Mouse (Mus musculus) layer of hippocampus, postnatal 10 days (tissue): ENCODE measurements around the gene Chchd3. TPM values are rescaled to one million over a fixed set of nuclear protein-coding genes. Genes with fewer than 3 reads are reported as not detected.

Source experiments
- DNase-seq, 2 experiments: peaks; one replicate each; pipeline ENCODE4 v3.0.0; 2021; ENCODE audit warnings: low spot score in 2 of 2
- total RNA-seq, 2 experiments: library from RNA; stranded (reverse); gene quantifications; 2 replicates each; pipeline ENCODE4 v1.2.3; 2021

Gene Chchd3
- total RNA-seq, 2 experiments from 2014 or later, result 94.5 to 111 TPM

DNA sequence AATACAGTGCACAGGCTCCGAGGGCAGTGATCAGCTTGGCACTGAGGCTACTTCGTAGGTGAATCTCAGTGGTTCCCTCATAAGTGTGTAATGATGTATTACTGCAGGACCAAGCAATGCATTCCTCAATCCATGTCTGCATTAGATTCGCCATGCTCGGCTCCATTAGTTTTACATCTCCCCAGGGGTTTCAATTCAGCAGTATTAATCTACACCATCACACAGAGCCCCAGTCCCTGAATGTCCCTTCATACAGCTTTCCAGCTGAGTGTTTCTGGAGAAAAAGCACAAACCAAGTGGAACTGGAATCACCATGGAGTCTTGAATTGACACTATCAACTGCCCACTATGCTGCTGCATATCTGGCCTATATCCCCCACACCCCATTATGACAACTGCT is 241.1 kb downstream of the Chchd3 start:
- DNase-seq, result no peak

- no peak for DNase-seq
Observed at GRCm38 (mm10) chr6:32808796-32809195, 251.3 kb downstream of the Chchd3 start.

DNA sequence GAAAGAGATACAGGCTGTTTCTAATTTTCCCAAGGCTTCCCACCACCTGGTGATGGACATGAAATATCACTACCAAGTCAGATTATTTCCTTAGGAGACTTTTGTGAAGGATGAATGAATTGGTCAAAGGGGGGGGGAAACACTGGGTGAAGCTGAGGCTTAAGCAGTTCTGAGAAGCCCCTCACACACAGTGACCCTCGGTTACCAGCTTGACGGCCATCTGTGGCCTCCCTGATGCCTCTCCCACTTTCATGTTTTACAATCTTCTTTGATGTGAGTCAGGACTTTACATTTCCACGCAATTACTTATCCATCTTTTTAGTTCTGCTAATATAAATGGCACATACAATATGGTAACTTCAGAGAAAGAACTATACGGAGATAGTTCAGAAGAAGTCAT is 252.3 kb downstream of the Chchd3 start:
- DNase-seq, result no peak

DNA sequence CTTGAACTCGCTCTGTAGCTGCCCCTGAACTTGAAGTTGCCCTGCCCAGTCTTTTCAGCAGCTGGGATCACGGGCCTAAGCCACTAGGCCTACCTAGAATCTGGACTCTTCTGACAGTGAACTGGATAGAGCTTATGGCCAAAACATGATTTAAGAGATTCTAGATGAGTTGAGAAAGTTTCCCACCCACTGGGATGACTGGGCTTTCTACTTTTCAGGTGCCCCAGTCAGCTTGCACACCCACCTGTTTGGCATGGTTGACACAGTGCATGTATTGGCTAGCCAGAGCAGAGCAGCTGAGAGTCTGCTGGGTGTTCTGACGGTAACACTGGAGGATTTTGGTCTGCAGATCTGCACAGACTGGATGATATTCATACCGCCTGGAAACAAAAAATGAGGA is 256.4 kb downstream of the Chchd3 start:
- DNase-seq, result no peak

- DNase-seq, result no peak
Observed at GRCm38 (mm10) chr6:32801776-32802175, 258.3 kb downstream of the Chchd3 start.

DNA sequence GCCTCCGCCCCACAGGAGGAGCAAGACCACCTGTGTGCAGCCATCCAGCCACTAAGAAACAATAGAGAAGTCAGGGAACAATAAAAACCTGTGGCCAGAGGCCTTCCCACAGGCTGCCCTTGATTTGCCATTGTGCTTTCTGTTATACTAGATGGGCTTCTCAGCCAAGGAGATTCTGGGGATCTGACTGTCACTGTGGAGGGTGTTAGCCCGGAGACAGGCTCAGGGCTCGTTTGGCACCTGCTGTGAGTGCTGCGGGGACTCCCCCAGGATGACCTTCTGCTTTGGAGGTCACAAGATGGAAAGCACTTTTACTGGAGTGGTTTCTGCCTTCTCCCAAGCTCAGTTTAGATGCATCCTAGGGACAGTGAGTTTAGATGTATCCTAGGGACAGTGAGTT is 262.5 kb downstream of the Chchd3 start:
- no peak for DNase-seq

GRCm38 (mm10) chr6:32795653-32796500 is 264.2 kb downstream of the Chchd3 start:
- no peak for DNase-seq

DNA sequence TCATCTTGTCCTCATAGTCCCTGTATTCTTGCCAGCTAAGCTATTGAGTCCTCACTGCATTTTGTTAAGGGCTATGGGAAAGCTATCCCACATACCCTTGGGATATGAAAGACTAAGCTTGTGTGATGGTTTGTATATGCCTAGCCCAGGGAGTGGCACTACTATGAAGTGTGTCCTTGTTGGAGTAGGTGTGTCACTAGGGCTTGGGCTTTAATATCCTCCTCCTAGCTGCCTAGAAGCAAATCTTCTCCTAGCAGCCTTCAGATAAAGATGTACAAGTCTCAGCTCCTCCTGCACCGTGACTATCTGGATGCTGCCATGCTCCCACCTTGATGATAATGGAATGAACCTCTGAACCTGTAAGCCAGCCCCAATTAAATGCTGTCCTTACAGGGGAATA is 266.5 kb downstream of the Chchd3 start:
- DNase-seq, result no peak

DNA sequence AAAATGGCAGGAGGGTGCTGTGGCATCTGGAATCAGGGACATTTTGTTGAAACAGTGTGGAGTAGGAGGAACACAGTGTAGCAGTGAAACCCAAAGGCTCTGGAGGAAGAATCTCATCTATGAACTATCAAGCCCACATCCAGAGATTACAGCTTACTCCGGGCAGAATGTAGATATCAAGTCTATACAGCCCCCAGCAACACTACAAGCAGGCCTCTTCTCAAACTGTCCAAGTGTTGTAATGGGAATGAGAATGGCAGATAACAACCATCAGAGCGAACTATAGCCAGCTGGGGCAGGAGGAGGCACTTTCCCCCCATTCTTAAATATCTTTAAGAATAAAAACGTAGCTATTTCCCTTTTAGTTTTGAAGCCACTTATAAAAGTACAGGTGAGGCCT is 266.9 kb downstream of the Chchd3 start:
- DNase-seq, result no peak

DNA sequence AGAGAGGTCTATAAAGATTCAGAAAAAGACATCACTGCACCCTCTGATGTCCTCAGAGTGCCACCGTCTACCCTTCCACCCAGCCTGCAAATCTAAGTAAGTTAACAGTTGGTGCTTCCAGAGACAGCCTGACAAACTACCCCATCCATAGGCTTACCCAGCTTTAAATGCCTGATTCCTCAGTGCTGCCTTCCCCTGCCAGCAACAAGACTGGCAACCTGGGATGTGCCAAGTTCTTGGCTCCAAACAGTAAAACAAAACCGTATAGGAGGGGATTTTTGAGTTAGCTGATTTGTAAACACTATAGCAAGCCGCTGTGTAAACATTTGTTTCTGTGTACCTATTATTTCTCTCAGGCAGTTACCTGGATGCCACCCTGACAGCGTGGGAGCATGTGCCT is 269.6 kb downstream of the Chchd3 start:
- no peak for DNase-seq

- no peak for DNase-seq
Observed at GRCm38 (mm10) chr6:32787399-32787798, 272.7 kb downstream of the Chchd3 start.

DNA sequence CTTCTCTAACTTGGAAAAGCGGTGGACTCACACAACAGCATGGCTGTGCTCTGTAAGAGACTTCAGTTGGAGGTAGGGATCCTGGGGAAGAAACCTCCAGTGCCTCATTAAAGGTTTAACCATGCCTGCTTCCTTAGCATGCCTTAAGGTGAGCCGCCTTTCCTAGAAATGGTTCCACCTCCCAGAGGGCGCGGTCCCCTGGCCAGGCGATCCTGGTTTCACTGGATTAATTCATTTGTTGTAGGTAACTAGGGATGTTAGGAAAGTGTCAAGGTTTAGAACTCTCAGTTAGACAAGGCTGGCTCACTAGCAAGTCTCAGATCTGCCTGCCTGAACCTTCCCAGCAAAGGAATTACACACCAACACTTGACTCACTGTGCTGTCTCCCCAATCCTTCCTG is 273.9 kb downstream of the Chchd3 start:
- no peak for DNase-seq

DNA sequence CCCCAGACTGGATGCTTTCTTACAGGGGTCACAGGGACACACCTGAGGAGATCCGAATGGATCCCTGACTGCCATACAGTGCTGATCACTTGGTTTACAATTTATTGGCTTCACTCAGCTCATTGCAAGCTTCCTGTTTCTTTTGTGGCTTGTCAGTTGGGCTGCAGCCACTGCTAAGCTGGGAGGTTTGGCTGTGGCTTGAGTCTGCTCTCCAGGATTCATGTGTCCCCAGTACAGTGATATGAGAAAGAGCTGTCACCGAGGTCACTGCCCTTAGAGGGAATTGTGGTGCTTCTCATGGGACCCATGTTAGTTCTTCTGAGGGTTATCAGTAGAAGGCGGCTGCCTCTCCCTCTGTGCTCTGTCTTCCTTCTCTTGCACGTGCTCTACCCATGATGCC is 277.0 kb downstream of the Chchd3 start:
- DNase-seq, result no peak

GRCm38 (mm10) chr6:32780602-32781001 is 279.5 kb downstream of the Chchd3 start:
- peak; percentile 28 to 49 for DNase-seq

GRCm38 (mm10) chr6:32776384-32776783 is 283.7 kb downstream of the Chchd3 start:
- DNase-seq, result no peak

- DNase-seq, result no peak
Observed at GRCm38 (mm10) chr6:32754524-32754923, 305.5 kb downstream of the Chchd3 start.

- no peak for DNase-seq
Observed at GRCm38 (mm10) chr6:32749821-32750220, 310.2 kb downstream of the Chchd3 start.

- DNase-seq, result no peak
Observed at GRCm38 (mm10) chr6:32748777-32749176, 311.3 kb downstream of the Chchd3 start.

- DNase-seq, result no peak
Observed at GRCm38 (mm10) chr6:32747333-32747732, 312.7 kb downstream of the Chchd3 start.
